Mouse (Mus musculus): ENCODE data around the gene Tm7sf2.

Tm7sf2 gene

GRCm38 (mm10) chr19:6069851-6070250 lies 1.7 kb upstream of the Tm7sf2 start:
- no peak for DNase-seq (ENCODE audit: low spot score in 2 of 2)

GRCm38 (mm10) chr19:6068951-6069350 lies 778 bp upstream of the Tm7sf2 start:
- DNase-seq (ENCODE audit: low spot score in 2 of 2): peak in 1 of 2 experiments; percentile 74

- peak; percentile 87 to 96 for DNase-seq (ENCODE audit: low spot score in 2 of 2)
Observed at GRCm38 (mm10) chr19:6067011-6067723, 1.0 kb downstream of the Tm7sf2 start.

GRCm38 (mm10) chr19:6066571-6066970 lies 1.6 kb downstream of the Tm7sf2 start:
- DNase-seq (ENCODE audit: low spot score in 2 of 2): peak in 1 of 2 experiments; percentile 64

- DNase-seq (ENCODE audit: low spot score in 2 of 2): no peak
Observed at GRCm38 (mm10) chr19:6063081-6063480, 5.1 kb downstream of the Tm7sf2 start.

GRCm38 (mm10) chr19:6062418-6062817 lies 5.8 kb downstream of the Tm7sf2 start:
- DNase-seq (ENCODE audit: low spot score in 2 of 2): no peak

GRCm38 (mm10) chr19:6061641-6062302 lies 6.4 kb downstream of the Tm7sf2 start:
- DNase-seq (ENCODE audit: low spot score in 2 of 2): peak; percentile 60 to 82

- peak; percentile 90 to 93 for DNase-seq (ENCODE audit: low spot score in 2 of 2)
Observed at GRCm38 (mm10) chr19:6061021-6061533, 7.1 kb downstream of the Tm7sf2 start, which contains the start of gene Znhit2. Gene Znhit2 (plus strand): TSS chr19:6061192.

- DNase-seq (ENCODE audit: low spot score in 2 of 2): no peak
Observed at GRCm38 (mm10) chr19:6058966-6059365, 9.2 kb downstream of the Tm7sf2 start.

- DNase-seq (ENCODE audit: low spot score in 2 of 2): no peak
Observed at GRCm38 (mm10) chr19:6058513-6058912, 9.7 kb downstream of the Tm7sf2 start.

- peak; percentile 99 to 100 for DNase-seq (ENCODE audit: low spot score in 2 of 2)
Observed at GRCm38 (mm10) chr19:6057313-6058096, 10.7 kb downstream of the Tm7sf2 start, which contains the start of the genes Mrpl49 and Fau. Gene Mrpl49 (minus strand): TSS chr19:6057785. Gene Fau (plus strand): TSS chr19:6057844.

GRCm38 (mm10) chr19:6056696-6057095 lies 11.5 kb downstream of the Tm7sf2 start:
- DNase-seq (ENCODE audit: low spot score in 2 of 2): no peak

GRCm38 (mm10) chr19:6054296-6054695 lies 13.9 kb downstream of the Tm7sf2 start:
- DNase-seq (ENCODE audit: low spot score in 2 of 2): no peak

GRCm38 (mm10) chr19:6052516-6052915 lies 15.7 kb downstream of the Tm7sf2 start:
- no peak for DNase-seq (ENCODE audit: low spot score in 2 of 2)

GRCm38 (mm10) chr19:6048681-6049410 lies 19.3 kb downstream of the Tm7sf2 start:
- DNase-seq (ENCODE audit: low spot score in 2 of 2): peak in 1 of 2 experiments; percentile 50

- peak in 1 of 2 experiments; percentile 67 for DNase-seq (ENCODE audit: low spot score in 2 of 2)
Observed at GRCm38 (mm10) chr19:6047899-6048166, 20.3 kb downstream of the Tm7sf2 start.

- DNase-seq (ENCODE audit: low spot score in 2 of 2): peak in 1 of 2 experiments; percentile 74
Observed at GRCm38 (mm10) chr19:6047154-6047898, 20.8 kb downstream of the Tm7sf2 start.

GRCm38 (mm10) chr19:6046294-6047153 lies 21.6 kb downstream of the Tm7sf2 start, which contains the start of gene Syvn1:
Gene Syvn1 (plus strand): TSS chr19:6046576.
- DNase-seq (ENCODE audit: low spot score in 2 of 2): peak; percentile 90 to 95

All from spleen, postnatal 4 days (tissue).